ENCODE assay signal across 8 mouse cellular contexts in the genomic region with DNA sequence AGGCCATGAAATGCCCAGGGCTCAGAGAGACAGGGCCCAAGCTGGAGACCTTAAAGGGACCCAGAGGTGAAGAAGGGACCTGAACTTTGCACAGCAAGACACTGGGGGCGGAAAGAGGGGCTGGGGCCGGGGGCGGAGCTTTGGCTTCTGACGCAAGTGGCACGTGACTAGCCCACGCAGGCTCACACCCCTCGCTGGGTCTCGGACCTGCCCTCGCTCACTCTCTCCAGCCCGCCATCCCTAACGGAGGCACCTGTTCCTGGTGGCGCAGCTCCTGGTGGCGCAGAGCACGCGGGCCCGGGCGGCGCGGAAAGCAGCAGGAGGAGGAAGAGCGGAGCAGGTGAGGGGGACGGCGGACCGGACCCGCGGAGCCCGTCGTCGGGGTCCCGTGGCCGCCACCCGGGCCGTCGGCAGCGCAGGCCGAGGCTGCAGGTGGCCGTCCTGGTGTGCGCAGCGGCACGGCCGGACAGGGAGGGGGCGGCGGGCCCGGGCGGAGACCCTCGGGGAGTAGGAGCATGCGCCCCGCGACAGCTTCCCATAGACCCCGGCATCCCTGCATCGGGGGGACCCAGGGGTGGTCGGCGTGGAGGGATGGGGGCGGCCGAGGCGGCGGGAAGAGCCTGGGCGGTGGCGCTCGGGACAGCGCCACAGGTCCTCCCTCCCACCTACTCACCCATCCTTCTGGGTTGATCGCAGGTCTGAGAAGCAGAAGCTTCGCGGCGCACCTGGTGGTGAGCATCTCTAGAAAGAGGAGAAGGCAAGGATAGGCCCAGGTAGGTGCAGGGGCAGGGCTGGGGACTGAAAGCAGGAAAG. TPM values are rescaled to one million over a fixed set of nuclear protein-coding genes. Genes with fewer than 3 reads are reported as not detected.
DNase-seq lines count a peak whose midpoint lies in the region; ATAC-seq and TF ChIP-seq lines count a peak whose summit lies in the region.
"Not testable (repeated sequence)": the region's sequence is repeated elsewhere in the genome, so short reads cannot be mapped to it uniquely, and the experiment has no call there.

A gene (plus strand): TSS at position 170 of the 813 bp plus-strand sequence.

- DNase-seq in G1E (ENCODE audit: low spot score); forebrain, embryonic 14.5 days (ENCODE audit: low spot score); left cerebral cortex, postnatal 4 days: not testable (repeated sequence)
- peak; percentile 3 for DNase-seq in cerebellum, postnatal 36 days
- peak; percentile 13 for DNase-seq in neural tube, embryonic 11.5 days (ENCODE audit: low spot score)

- not testable (repeated sequence) for TF ChIP-seq CTCF in G1E (IDR thresholded peaks at IDR 0.05; ENCODE audit: low read depth, low read length)

- 29% methylated on average over 22 of the region's 64 CpGs for WGBS in forebrain, embryonic 14.5 days
- WGBS in kidney, embryonic 16.5 days = 8% methylated on average over 15 of the region's 64 CpGs
- WGBS in lung, embryonic 15.5 days = 18% methylated on average over 5 of the region's 64 CpGs
- 5% methylated on average over 15 of the region's 64 CpGs for WGBS in neural tube, embryonic 11.5 days

- not testable (repeated sequence) for H3K27ac ChIP-seq in forebrain, embryonic 14.5 days (ENCODE audit: low read depth, low read length); kidney, embryonic 16.5 days (ENCODE audit: low read length); lung, embryonic 15.5 days; neural tube, embryonic 11.5 days (ENCODE audit: low read depth, low read length)

- peak within 1 kb of the TSS; percentile 51 for H3K9ac ChIP-seq in forebrain, embryonic 14.5 days (ENCODE audit: low read length)
- H3K9ac ChIP-seq in kidney, embryonic 16.5 days (replicated peaks; ENCODE audit: low read length); lung, embryonic 15.5 days; neural tube, embryonic 11.5 days (ENCODE audit: low read length): not testable (repeated sequence)

- not testable (repeated sequence) for H3K4me1 ChIP-seq in G1E (ENCODE audit: insufficient read depth, low read depth, low read length); forebrain, embryonic 14.5 days (ENCODE audit: control insufficient read depth, insufficient read depth, low read length); kidney, embryonic 16.5 days (ENCODE audit: insufficient read depth, low read length); lung, embryonic 15.5 days; neural tube, embryonic 11.5 days (ENCODE audit: control insufficient read depth, insufficient read depth, low read length)

- not testable (repeated sequence) for H3K36me3 ChIP-seq in G1E (replicated peaks); forebrain, embryonic 14.5 days (ENCODE audit: control insufficient read depth, insufficient read depth, low read length); kidney, embryonic 16.5 days (ENCODE audit: insufficient read depth, low read length); lung, embryonic 15.5 days; neural tube, embryonic 11.5 days (ENCODE audit: control insufficient read depth, insufficient read depth, low read length)

- H3K9me3 ChIP-seq in G1E (replicated peaks); forebrain, embryonic 14.5 days (replicated peaks; ENCODE audit: control insufficient read depth, low read length); kidney, embryonic 16.5 days (ENCODE audit: low read length); lung, embryonic 15.5 days; neural tube, embryonic 11.5 days (ENCODE audit: control insufficient read depth, low read length): not testable (repeated sequence)

- peak within 1 kb of the TSS; percentile 48 for H3K4me2 ChIP-seq in forebrain, embryonic 14.5 days (ENCODE audit: low read length)
- peak within 1 kb of the TSS; percentile 45 for H3K4me2 ChIP-seq in kidney, embryonic 16.5 days (replicated peaks; ENCODE audit: low read depth, low read length)
- H3K4me2 ChIP-seq in lung, embryonic 15.5 days = peak within 1 kb of the TSS; percentile 46
- H3K4me2 ChIP-seq in neural tube, embryonic 11.5 days (ENCODE audit: low read depth) = peak within 1 kb of the TSS; percentile 38

- H3K27me3 ChIP-seq in G1E (ENCODE audit: insufficient read depth, low read length); forebrain, embryonic 14.5 days (replicated peaks; ENCODE audit: control insufficient read depth, insufficient read depth, low read length); kidney, embryonic 16.5 days (ENCODE audit: insufficient read depth, low read length); lung, embryonic 15.5 days; neural tube, embryonic 11.5 days (ENCODE audit: control insufficient read depth, insufficient read depth, low read length): not testable (repeated sequence)

- intact Hi-C loops in left cerebral cortex, postnatal 4 days (cut with DNase I) = not testable (repeated sequence)

- H3K4me3 ChIP-seq in G1E (ENCODE audit: low read depth, low read length) = peak within 1 kb of the TSS; percentile 51; the same call in 1 of the 2 replicates
- H3K4me3 ChIP-seq in forebrain, embryonic 14.5 days (ENCODE audit: low read depth, low read length) = peak within 1 kb of the TSS; percentile 31
- H3K4me3 ChIP-seq in kidney, embryonic 16.5 days (ENCODE audit: low read length) = peak within 1 kb of the TSS; percentile 36
- peak within 1 kb of the TSS; percentile 35 for H3K4me3 ChIP-seq in lung, embryonic 15.5 days
- peak within 1 kb of the TSS; percentile 34 for H3K4me3 ChIP-seq in neural tube, embryonic 11.5 days (ENCODE audit: low read depth, low read length)

- not testable (repeated sequence) for ATAC-seq in G1E (ENCODE audit: extremely low read depth, insufficient number of reproducible peaks, low FRiP score, poor library complexity, severe bottlenecking)
- ATAC-seq in forebrain, embryonic 14.5 days = peak; percentile 96
- peak; percentile 46 to 75; a peak in 3 of 4 replicates for ATAC-seq in hematopoietic stem cell, adult 5-6 weeks (replicated peaks in 1 of 2; ENCODE audit: insufficient read depth in 1 of 2, low FRiP score in 2 of 2, low TSS enrichment in 1 of 2, low read depth in 1 of 2, poor library complexity in 2 of 2, severe bottlenecking in 2 of 2)
- peak; percentile 97 for ATAC-seq in kidney, embryonic 16.5 days (ENCODE audit: low FRiP score, low TSS enrichment)
- ATAC-seq in lung, embryonic 15.5 days (ENCODE audit: borderline replicate concordance, extremely low read depth, low FRiP score, low TSS enrichment) = peak; percentile 87
- ATAC-seq in neural tube, embryonic 11.5 days (ENCODE audit: insufficient read depth, low FRiP score, low TSS enrichment) = peak; percentile 88

RNA-seq across cellular contexts. Expression of the gene that starts here (rescaled TPM):
- 1.3 TPM in 1 of 2 replicates, not detected in the other for total RNA-seq in G1E (2014; fragmentation: Nextera tagmentation)
- 31.7 and 47.9 TPM in 2 replicates for total RNA-seq in G1E (2017)
- polyA plus RNA-seq in G1E (2012) = 15.0 and 16.7 TPM in 2 replicates
- polyA plus RNA-seq in forebrain, embryonic 14.5 days (2014; fragmentation: Nextera tagmentation; extraction: Ambion mirVana) = 123 and 138 TPM in 2 replicates
- 17.6 and 26.4 TPM in 2 replicates for total RNA-seq in hematopoietic stem cell, adult 5-6 weeks (2017)
- polyA plus RNA-seq in kidney, embryonic 16.5 days (2015; fragmentation: Nextera tagmentation; extraction: Ambion mirVana) = 51.8 and 56.4 TPM in 2 replicates
- 10 to 100 TPM; 92.2 to 92.6 TPM for total RNA-seq in left cerebral cortex, postnatal 4 days (2021)
- 151 and 155 TPM in 2 replicates for polyA plus RNA-seq in lung, embryonic 15.5 days (2015; fragmentation: Nextera tagmentation; extraction: Ambion mirVana)
- polyA plus RNA-seq in neural tube, embryonic 11.5 days (2014; fragmentation: Nextera tagmentation; extraction: Ambion mirVana) = 65.6 and 70.7 TPM in 2 replicates
